8 mouse cellular contexts compared by ENCODE assay signal in the genomic region with DNA sequence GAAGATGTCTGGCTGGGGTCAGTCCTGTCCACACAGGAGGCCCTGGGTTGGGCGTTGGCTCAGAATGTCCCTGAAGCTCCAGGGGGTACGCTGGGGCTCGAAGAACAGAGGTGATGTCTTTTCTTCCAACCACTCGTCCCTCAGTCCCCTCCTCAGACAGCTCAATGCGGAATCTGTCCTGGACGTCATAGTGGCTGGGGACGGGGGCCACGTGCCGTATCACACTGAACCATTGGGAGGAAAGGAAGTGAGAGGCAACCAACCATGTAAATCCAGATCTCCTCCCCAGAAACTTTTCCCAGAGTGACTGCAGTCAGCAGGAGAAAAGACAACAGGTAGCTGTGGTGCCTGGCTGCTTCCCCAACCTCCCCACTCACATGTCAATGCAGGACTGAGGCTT. TPM values are rescaled to one million over a fixed set of nuclear protein-coding genes. Genes with fewer than 3 reads are reported as not detected.
DNase-seq lines count a peak whose midpoint lies in the region; ATAC-seq and TF ChIP-seq lines count a peak whose summit lies in the region.

No protein-coding gene starts in this region.

- TF ChIP-seq POLR2A in cerebellum, adult 2 months (IDR thresholded peaks at IDR 0.05; ENCODE audit: borderline replicate concordance, insufficient read depth, low read length), result no peak
- TF ChIP-seq POLR2A in testis, adult 2 months (IDR thresholded peaks at IDR 0.05; ENCODE audit: control insufficient read depth, low read depth, low read length), result no peak

- H3K36me3 ChIP-seq in testis, adult 2 months (ENCODE audit: control insufficient read depth, insufficient read depth, low read length), result no peaks in the 10 kb centered on the region
- H3K36me3 ChIP-seq in limb, embryonic 15.5 days, result peaks cover 17% of the 10 kb centered on the region
- no peaks in the 10 kb centered on the region for H3K36me3 ChIP-seq in stomach, postnatal 0 days (ENCODE audit: control insufficient read depth, insufficient read depth, low read length)

- H3K4me2 ChIP-seq in limb, embryonic 15.5 days, result peak overlapping the region; percentile 86
- peak overlapping the region; percentile 91 for H3K4me2 ChIP-seq in stomach, postnatal 0 days (replicated peaks; ENCODE audit: low read depth)

- peak in 1 of 2 experiments; percentile 16 for DNase-seq in cerebellum, adult 2 months
- no peak for DNase-seq in cerebellum, postnatal 10 days
- DNase-seq in testis, postnatal 10 days (ENCODE audit: low spot score), result no peak
- DNase-seq in stomach, postnatal 0 days (ENCODE audit: low spot score), result no peak
- DNase-seq in embryo, embryonic 10.5 days (ENCODE audit: low spot score), result no peak

- H3K9me3 ChIP-seq in limb, embryonic 15.5 days, result no peaks in the 10 kb centered on the region
- H3K9me3 ChIP-seq in stomach, postnatal 0 days (ENCODE audit: control insufficient read depth, low read length), result no peaks in the 10 kb centered on the region

- peak overlapping the region; percentile 82; the same call in 1 of the 2 replicates for H3K9ac ChIP-seq in limb, embryonic 15.5 days
- peak overlapping the region; percentile 84 for H3K9ac ChIP-seq in stomach, postnatal 0 days (ENCODE audit: low read length)

- no peak overlapping the region for H3K27ac ChIP-seq in cerebellum, adult 2 months (ENCODE audit: insufficient read depth, low read length)
- no peak overlapping the region for H3K27ac ChIP-seq in testis, adult 2 months (ENCODE audit: control insufficient read depth, insufficient read depth, low read depth, low read length)
- H3K27ac ChIP-seq in limb, embryonic 15.5 days, result no peak overlapping the region
- H3K27ac ChIP-seq in stomach, postnatal 0 days (replicated peaks), result peak overlapping the region; percentile 50; the same call in 1 of the 2 replicates

- H3K4me3 ChIP-seq in cerebellum, adult 2 months (replicated peaks; ENCODE audit: insufficient read depth, low read depth, low read length), result peak overlapping the region; percentile 99
- peak overlapping the region; percentile 96; the same call in 1 of the 2 replicates for H3K4me3 ChIP-seq in testis, adult 2 months (ENCODE audit: control insufficient read depth, low read depth, low read length)
- H3K4me3 ChIP-seq in limb, embryonic 15.5 days, result peak overlapping the region; percentile 73
- H3K4me3 ChIP-seq in stomach, postnatal 0 days (ENCODE audit: low read depth, low read length), result peak overlapping the region; percentile 74

- no peak for TF ChIP-seq EP300 in stomach, postnatal 0 days (optimal IDR thresholded peaks at IDR 0.05)

- ATAC-seq in limb, embryonic 15.5 days (ENCODE audit: insufficient number of reproducible peaks, low FRiP score, low TSS enrichment, low read depth), result no peak
- no peak for ATAC-seq in stomach, postnatal 0 days (ENCODE audit: low FRiP score, low TSS enrichment)
- ATAC-seq in erythroid progenitor cell, adult 5-6 weeks (replicated peaks; ENCODE audit: low FRiP score, poor library complexity, severe bottlenecking), result no peak

- WGBS in cerebellum, adult 2 months, result 25% methylated on average over 9 of the region's 9 CpGs
- 68% methylated on average over 9 of the region's 9 CpGs for WGBS in limb, embryonic 15.5 days
- WGBS in stomach, postnatal 0 days, result 64% methylated on average over 9 of the region's 9 CpGs

- no peaks in the 10 kb centered on the region for H3K27me3 ChIP-seq in cerebellum, adult 2 months (ENCODE audit: control insufficient read depth, insufficient read depth, low read length)
- H3K27me3 ChIP-seq in testis, adult 2 months (ENCODE audit: control insufficient read depth, insufficient read depth, low read length), result no peaks in the 10 kb centered on the region
- no peaks in the 10 kb centered on the region for H3K27me3 ChIP-seq in limb, embryonic 15.5 days
- no peaks in the 10 kb centered on the region for H3K27me3 ChIP-seq in stomach, postnatal 0 days (ENCODE audit: control insufficient read depth, insufficient read depth, low read length)

- peaks cover 9% of the 10 kb centered on the region for H3K4me1 ChIP-seq in cerebellum, adult 2 months (ENCODE audit: control insufficient read depth, insufficient read depth, low read length)
- H3K4me1 ChIP-seq in testis, adult 2 months (ENCODE audit: control insufficient read depth, insufficient read depth, low read length), result peaks cover 15% of the 10 kb centered on the region
- H3K4me1 ChIP-seq in limb, embryonic 15.5 days, result peaks cover 20% of the 10 kb centered on the region
- peaks cover 7% of the 10 kb centered on the region for H3K4me1 ChIP-seq in stomach, postnatal 0 days (replicated peaks; ENCODE audit: control insufficient read depth, insufficient read depth)

- TF ChIP-seq CTCF in cerebellum, adult 2 months (IDR thresholded peaks at IDR 0.05; ENCODE audit: borderline replicate concordance, insufficient read depth, low read depth, low read length), result no peak
- TF ChIP-seq CTCF in testis, adult 2 months (IDR thresholded peaks at IDR 0.05; ENCODE audit: control insufficient read depth, insufficient read depth, insufficient replicate concordance, low read depth, low read length), result no peak
- TF ChIP-seq CTCF in stomach, postnatal 0 days (IDR thresholded peaks at IDR 0.05; ENCODE audit: low read depth), result no peak

RNA-seq across cellular contexts. Expression of gene Mospd3, which starts 1.3 kb away (rescaled TPM):
- 56.0 and 61.7 TPM in 2 replicates for polyA plus RNA-seq in cerebellum, adult 2 months (2012; rRNA removed)
- polyA plus RNA-seq in testis, adult 2 months (2012; rRNA removed), result 43.0 and 45.2 TPM in 2 replicates
- polyA plus RNA-seq in limb, embryonic 15.5 days (2015; fragmentation: Nextera tagmentation; extraction: Ambion mirVana), result 40.6 and 41.8 TPM in 2 replicates
- polyA plus RNA-seq in stomach, postnatal 0 days (2015; fragmentation: Nextera tagmentation; extraction: Ambion mirVana), result 30.8 and 34.3 TPM in 2 replicates
- total RNA-seq in erythroid progenitor cell, adult 5-6 weeks (2015; ENCODE audit: low replicate concordance), result 36.9 and 44.3 TPM in 2 replicates
- total RNA-seq in erythroid progenitor cell, adult 5-6 weeks (2017; ENCODE audit: low replicate concordance), result 8.5 TPM in 1 of 2 replicates, not detected in the other

RNA-seq across cellular contexts. Expression of gene Pcolce, which starts 14.0 kb away (rescaled TPM):
- 11.3 and 15.1 TPM in 2 replicates for polyA plus RNA-seq in cerebellum, adult 2 months (2012; rRNA removed)
- polyA plus RNA-seq in testis, adult 2 months (2012; rRNA removed), result 98.5 and 102 TPM in 2 replicates
- polyA plus RNA-seq in limb, embryonic 15.5 days (2015; fragmentation: Nextera tagmentation; extraction: Ambion mirVana), result 303 and 362 TPM in 2 replicates
- 77.3 and 85.9 TPM in 2 replicates for polyA plus RNA-seq in stomach, postnatal 0 days (2015; fragmentation: Nextera tagmentation; extraction: Ambion mirVana)
- total RNA-seq in erythroid progenitor cell, adult 5-6 weeks (2015; ENCODE audit: low replicate concordance), result 1.7 and 3.2 TPM in 2 replicates
- total RNA-seq in erythroid progenitor cell, adult 5-6 weeks (2017; ENCODE audit: low replicate concordance), result 1.0 TPM in 1 of 2 replicates, not detected in the other

RNA-seq across cellular contexts. Expression of gene Fbxo24, which starts 29.2 kb away (rescaled TPM):
- 0.25 and 0.31 TPM in 2 replicates for polyA plus RNA-seq in cerebellum, adult 2 months (2012; rRNA removed)
- 175 and 181 TPM in 2 replicates for polyA plus RNA-seq in testis, adult 2 months (2012; rRNA removed)
- polyA plus RNA-seq in limb, embryonic 15.5 days (2015; fragmentation: Nextera tagmentation; extraction: Ambion mirVana), result 0.09 TPM in 1 of 2 replicates, not detected in the other
- 0.11 and 0.16 TPM in 2 replicates for polyA plus RNA-seq in stomach, postnatal 0 days (2015; fragmentation: Nextera tagmentation; extraction: Ambion mirVana)
- not detected in 2 replicates for total RNA-seq in erythroid progenitor cell, adult 5-6 weeks (2015; ENCODE audit: low replicate concordance)
- not detected in 2 replicates for total RNA-seq in erythroid progenitor cell, adult 5-6 weeks (2017; ENCODE audit: low replicate concordance)

RNA-seq across cellular contexts. Expression of gene Lrch4, which starts 29.3 kb away (rescaled TPM):
- 14.4 and 14.8 TPM in 2 replicates for polyA plus RNA-seq in cerebellum, adult 2 months (2012; rRNA removed)
- 131 and 139 TPM in 2 replicates for polyA plus RNA-seq in testis, adult 2 months (2012; rRNA removed)
- 32.8 and 34.1 TPM in 2 replicates for polyA plus RNA-seq in limb, embryonic 15.5 days (2015; fragmentation: Nextera tagmentation; extraction: Ambion mirVana)
- 22.5 and 27.0 TPM in 2 replicates for polyA plus RNA-seq in stomach, postnatal 0 days (2015; fragmentation: Nextera tagmentation; extraction: Ambion mirVana)
- 46.9 and 75.0 TPM in 2 replicates for total RNA-seq in erythroid progenitor cell, adult 5-6 weeks (2015; ENCODE audit: low replicate concordance)
- total RNA-seq in erythroid progenitor cell, adult 5-6 weeks (2017; ENCODE audit: low replicate concordance), result 32.0 and 37.7 TPM in 2 replicates

RNA-seq across cellular contexts. Expression of gene Gm20605, which starts 29.4 kb away (rescaled TPM):
- 8.1 and 9.9 TPM in 2 replicates for polyA plus RNA-seq in cerebellum, adult 2 months (2012; rRNA removed)
- 15.0 and 15.6 TPM in 2 replicates for polyA plus RNA-seq in testis, adult 2 months (2012; rRNA removed)
- 8.0 and 8.5 TPM in 2 replicates for polyA plus RNA-seq in limb, embryonic 15.5 days (2015; fragmentation: Nextera tagmentation; extraction: Ambion mirVana)
- polyA plus RNA-seq in stomach, postnatal 0 days (2015; fragmentation: Nextera tagmentation; extraction: Ambion mirVana), result 2.4 and 3.4 TPM in 2 replicates
- 17.3 and 25.2 TPM in 2 replicates for total RNA-seq in erythroid progenitor cell, adult 5-6 weeks (2015; ENCODE audit: low replicate concordance)
- 6.1 and 17.1 TPM in 2 replicates for total RNA-seq in erythroid progenitor cell, adult 5-6 weeks (2017; ENCODE audit: low replicate concordance)

Comparison
In these comparisons a context has a peak if more than half of its experiments do, and no peak if none do; other contexts are left out.
1. RNA of gene Fbxo24, which starts 29.2 kb away (polyA plus RNA-seq): 175 to 181 TPM in testis, adult 2 months; 0.25 to 0.31 TPM in cerebellum, adult 2 months, 0.11 to 0.16 TPM in stomach, postnatal 0 days and 0.09 TPM in limb, embryonic 15.5 days; every median in the first group is over 100 times any median in the second.
2. Peak in every context shown above with its lines, with median percentiles within 50 percentile points of each other: H3K4me3 ChIP-seq.